Mouse (Mus musculus): ENCODE data around the gene Baz1b. TPM values are rescaled to one million over a fixed set of nuclear protein-coding genes. Genes with fewer than 3 reads are reported as not detected.

Gene Baz1b
- polyA plus RNA-seq, 1 experiment from 2014 or later = 35.3 TPM

DNA sequence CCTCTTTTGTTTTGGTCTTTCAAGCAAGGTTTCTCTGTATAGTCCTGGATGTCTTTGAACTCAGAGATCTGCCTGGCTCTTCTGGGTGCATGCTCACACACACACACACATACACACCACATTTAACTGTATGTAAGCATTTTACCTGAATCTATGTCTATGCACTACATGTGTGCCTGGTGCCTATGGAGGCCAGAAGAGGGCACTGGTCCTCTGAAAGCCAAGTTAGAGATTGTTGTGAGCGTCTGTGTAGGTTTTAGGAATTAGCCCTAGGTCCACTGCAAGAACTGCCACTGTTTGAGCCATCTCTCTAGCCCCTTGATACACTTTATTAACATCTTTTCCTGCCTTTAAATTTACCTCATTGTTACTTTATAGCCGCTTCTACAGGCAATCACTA lies 51.8 kb downstream of the Baz1b start:
- no peak overlapping the region for H3K4me3 ChIP-seq (ENCODE audit: low read length)
- no peaks in the 10 kb centered on the region for H3K4me1 ChIP-seq (replicated peaks; ENCODE audit: control insufficient read depth, insufficient read depth, low read length)
- H3K36me3 ChIP-seq (ENCODE audit: control insufficient read depth, insufficient read depth, low read length) = peaks cover 81% of the 10 kb centered on the region
- no peaks in the 10 kb centered on the region for H3K27me3 ChIP-seq (ENCODE audit: control insufficient read depth, insufficient read depth, low read depth, low read length)
- no peak overlapping the region for H3K9ac ChIP-seq (ENCODE audit: low read length)
- H3K27ac ChIP-seq (ENCODE audit: low read length) = no peak overlapping the region
- ATAC-seq (ENCODE audit: low read depth) = no peak
- 71% methylated on average over 2 of the region's 2 CpGs for WGBS
- H3K9me3 ChIP-seq (ENCODE audit: control insufficient read depth, low read length) = no peaks in the 10 kb centered on the region
- no peak overlapping the region for H3K4me2 ChIP-seq (ENCODE audit: low read depth, low read length)

- Histone ChIP-seq H3K27me3 (ENCODE audit: control insufficient read depth, insufficient read depth, low read depth, low read length) (no peaks in the 10 kb centered on the region), H3K4me1 (replicated peaks; ENCODE audit: control insufficient read depth, insufficient read depth, low read length) (no peaks in the 10 kb centered on the region), H3K4me3 (ENCODE audit: low read length) (no peak overlapping the region), H3K9me3 (ENCODE audit: control insufficient read depth, low read length) (no peaks in the 10 kb centered on the region), H3K4me2 (ENCODE audit: low read depth, low read length) (no peak overlapping the region), H3K36me3 (ENCODE audit: control insufficient read depth, insufficient read depth, low read length) (peaks cover 87% of the 10 kb centered on the region), H3K9ac (ENCODE audit: low read length) (no peak overlapping the region), H3K27ac (ENCODE audit: low read length) (no peak overlapping the region)
- 78% methylated on average over 1 of the region's 1 CpGs for WGBS
- ATAC-seq (ENCODE audit: low read depth) = no peak
Observed at GRCm38 (mm10) chr5:135241474-135241873, 54.4 kb downstream of the Baz1b start.

GRCm38 (mm10) chr5:135242136-135242535 lies 55.1 kb downstream of the Baz1b start:
- H3K9ac ChIP-seq (ENCODE audit: low read length) = no peak overlapping the region
- 84% methylated on average over 12 of the region's 12 CpGs for WGBS
- H3K27ac ChIP-seq (ENCODE audit: low read length) = no peak overlapping the region

GRCm38 (mm10) chr5:135242608-135243007 lies 55.5 kb downstream of the Baz1b start:
- peaks cover 78% of the 10 kb centered on the region for H3K36me3 ChIP-seq (ENCODE audit: control insufficient read depth, insufficient read depth, low read length)

More at GRCm38 (mm10) chr5:135242136-135242535, 55.1 kb downstream of the Baz1b start:
- no peak for ATAC-seq (ENCODE audit: low read depth)
- no peaks in the 10 kb centered on the region for H3K9me3 ChIP-seq (ENCODE audit: control insufficient read depth, low read length)
- H3K4me2 ChIP-seq (ENCODE audit: low read depth, low read length) = no peak overlapping the region
- H3K4me3 ChIP-seq (ENCODE audit: low read length) = no peak overlapping the region
- peaks cover 83% of the 10 kb centered on the region for H3K36me3 ChIP-seq (ENCODE audit: control insufficient read depth, insufficient read depth, low read length)
- no peaks in the 10 kb centered on the region for H3K27me3 ChIP-seq (ENCODE audit: control insufficient read depth, insufficient read depth, low read depth, low read length)
- no peaks in the 10 kb centered on the region for H3K4me1 ChIP-seq (replicated peaks; ENCODE audit: control insufficient read depth, insufficient read depth, low read length)

DNA sequence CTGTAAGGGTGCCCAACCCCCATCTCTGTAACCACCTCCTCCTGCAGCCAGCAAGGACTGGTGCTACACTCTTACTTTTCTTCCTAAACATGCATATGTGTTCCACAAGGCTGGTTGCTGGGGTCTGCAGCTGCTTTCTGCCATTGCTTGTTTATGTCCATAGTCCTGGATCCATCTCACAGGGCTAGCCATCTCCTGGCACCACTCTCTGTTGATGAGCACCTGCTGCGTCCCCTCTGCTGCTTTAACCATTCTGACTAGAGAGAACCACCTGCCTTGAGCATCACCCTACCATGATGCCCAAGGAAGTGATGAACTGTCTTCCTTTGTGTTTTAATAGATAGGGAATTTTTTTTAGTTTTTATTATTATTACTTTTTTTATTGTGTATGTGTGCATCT lies 56.1 kb downstream of the Baz1b start:
- WGBS = 97% methylated on average over 1 of the region's 1 CpGs

More at GRCm38 (mm10) chr5:135242608-135243007, 55.5 kb downstream of the Baz1b start:
- Histone ChIP-seq H3K4me2 (ENCODE audit: low read depth, low read length) (no peak overlapping the region), H3K27ac (ENCODE audit: low read length) (no peak overlapping the region), H3K27me3 (ENCODE audit: control insufficient read depth, insufficient read depth, low read depth, low read length) (no peaks in the 10 kb centered on the region), H3K9me3 (ENCODE audit: control insufficient read depth, low read length) (no peaks in the 10 kb centered on the region), H3K4me1 (replicated peaks; ENCODE audit: control insufficient read depth, insufficient read depth, low read length) (no peaks in the 10 kb centered on the region), H3K9ac (ENCODE audit: low read length) (no peak overlapping the region), H3K4me3 (ENCODE audit: low read length) (no peak overlapping the region)
- ATAC-seq (ENCODE audit: low read depth) = no peak
- WGBS = 94% methylated on average over 3 of the region's 3 CpGs

GRCm38 (mm10) chr5:135246531-135246930 lies 59.5 kb downstream of the Baz1b start:
- H3K27me3 ChIP-seq (ENCODE audit: control insufficient read depth, insufficient read depth, low read depth, low read length) = peaks cover 18% of the 10 kb centered on the region
- peaks cover 42% of the 10 kb centered on the region for H3K36me3 ChIP-seq (ENCODE audit: control insufficient read depth, insufficient read depth, low read length)
- 62% methylated on average over 4 of the region's 4 CpGs for WGBS

More for the DNA sequence above, 56.1 kb downstream of the Baz1b start:
- Histone ChIP-seq H3K4me1 (replicated peaks; ENCODE audit: control insufficient read depth, insufficient read depth, low read length) (no peaks in the 10 kb centered on the region), H3K9me3 (ENCODE audit: control insufficient read depth, low read length) (no peaks in the 10 kb centered on the region), H3K9ac (ENCODE audit: low read length) (no peak overlapping the region), H3K27ac (ENCODE audit: low read length) (no peak overlapping the region), H3K4me3 (ENCODE audit: low read length) (no peak overlapping the region), H3K36me3 (ENCODE audit: control insufficient read depth, insufficient read depth, low read length) (peaks cover 73% of the 10 kb centered on the region), H3K27me3 (ENCODE audit: control insufficient read depth, insufficient read depth, low read depth, low read length) (no peaks in the 10 kb centered on the region), H3K4me2 (ENCODE audit: low read depth, low read length) (no peak overlapping the region)
- no peak for ATAC-seq (ENCODE audit: low read depth)

DNA sequence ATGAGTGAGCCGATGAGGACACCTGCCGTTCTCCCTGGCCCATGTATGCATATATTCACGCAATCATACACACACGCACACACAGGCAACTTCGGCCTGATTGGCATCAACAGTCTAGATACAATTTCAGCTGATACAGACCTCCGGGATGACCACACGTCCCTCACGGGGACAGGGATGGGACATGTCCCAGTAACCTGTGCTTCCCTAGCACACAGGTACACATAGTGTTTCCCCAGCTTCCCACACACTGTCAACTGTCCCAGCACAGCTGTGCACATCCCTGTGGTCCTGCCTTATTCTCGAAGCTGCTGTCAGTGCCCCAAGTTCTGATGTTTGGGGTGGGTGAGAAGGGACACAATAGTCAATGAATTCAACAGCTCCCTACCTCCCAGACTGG lies 60.3 kb downstream of the Baz1b start:
- Histone ChIP-seq H3K36me3 (ENCODE audit: control insufficient read depth, insufficient read depth, low read length) (peaks cover 34% of the 10 kb centered on the region), H3K4me1 (replicated peaks; ENCODE audit: control insufficient read depth, insufficient read depth, low read length) (peaks cover 12% of the 10 kb centered on the region; the same call in 1 of the 2 replicates), H3K4me3 (ENCODE audit: low read length) (no peak overlapping the region), H3K27ac (ENCODE audit: low read length) (no peak overlapping the region), H3K9ac (ENCODE audit: low read length) (no peak overlapping the region), H3K27me3 (ENCODE audit: control insufficient read depth, insufficient read depth, low read depth, low read length) (peaks cover 18% of the 10 kb centered on the region), H3K4me2 (ENCODE audit: low read depth, low read length) (no peak overlapping the region), H3K9me3 (ENCODE audit: control insufficient read depth, low read length) (no peaks in the 10 kb centered on the region)
- 71% methylated on average over 9 of the region's 9 CpGs for WGBS
- ATAC-seq (ENCODE audit: low read depth) = no peak

More at GRCm38 (mm10) chr5:135246531-135246930, 59.5 kb downstream of the Baz1b start:
- peaks cover 12% of the 10 kb centered on the region; the same call in 1 of the 2 replicates for H3K4me1 ChIP-seq (replicated peaks; ENCODE audit: control insufficient read depth, insufficient read depth, low read length)
- no peak overlapping the region for H3K9ac ChIP-seq (ENCODE audit: low read length)
- no peak for ATAC-seq (ENCODE audit: low read depth)
- H3K4me3 ChIP-seq (ENCODE audit: low read length) = no peak overlapping the region
- no peak overlapping the region for H3K4me2 ChIP-seq (ENCODE audit: low read depth, low read length)
- H3K9me3 ChIP-seq (ENCODE audit: control insufficient read depth, low read length) = no peaks in the 10 kb centered on the region
- H3K27ac ChIP-seq (ENCODE audit: low read length) = no peak overlapping the region

DNA sequence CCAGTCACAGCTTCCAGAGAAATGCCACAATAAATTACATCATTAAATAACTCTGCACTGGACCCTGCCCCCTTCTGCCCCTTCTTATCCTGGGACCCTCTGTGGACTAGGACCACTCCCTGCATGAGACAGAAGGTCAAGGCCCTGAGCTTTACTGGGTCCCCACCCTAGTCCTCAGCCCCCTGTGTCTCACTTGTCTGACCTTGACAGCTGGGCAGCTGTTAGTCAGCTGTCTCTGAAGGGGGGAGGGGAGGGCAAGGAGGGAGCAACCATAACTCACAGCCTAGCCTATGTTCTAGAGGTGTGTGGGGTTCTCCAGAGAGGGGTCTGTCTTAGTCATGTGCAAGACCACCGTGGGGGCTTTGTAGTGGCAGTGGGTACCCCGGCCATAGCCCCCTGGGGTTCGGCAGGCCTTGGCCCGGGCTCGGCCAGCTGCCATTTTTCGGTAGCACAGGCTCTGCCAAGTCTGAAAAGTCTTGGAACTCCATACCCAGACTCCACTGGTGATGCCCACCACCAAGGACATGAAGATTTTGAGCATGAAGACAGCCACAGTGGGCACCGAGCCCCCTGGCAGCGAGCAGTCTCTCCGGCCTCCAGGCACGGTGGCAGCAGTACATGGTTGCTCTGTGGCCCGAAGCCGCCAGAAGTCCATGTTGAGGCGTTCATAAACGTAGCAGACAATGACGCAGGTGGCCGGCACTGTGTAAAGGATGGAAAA lies 62.1 kb downstream of the Baz1b start:
- peaks cover 21% of the 10 kb centered on the region for H3K36me3 ChIP-seq (ENCODE audit: control insufficient read depth, insufficient read depth, low read length)
- H3K27ac ChIP-seq (ENCODE audit: low read length) = no peak overlapping the region
- peaks cover 18% of the 10 kb centered on the region for H3K27me3 ChIP-seq (ENCODE audit: control insufficient read depth, insufficient read depth, low read depth, low read length)
- H3K4me3 ChIP-seq (ENCODE audit: low read length) = no peak overlapping the region
- WGBS = 78% methylated on average over 16 of the region's 16 CpGs
- H3K4me2 ChIP-seq (ENCODE audit: low read depth, low read length) = no peak overlapping the region
- ATAC-seq (ENCODE audit: low read depth) = no peak
- H3K9me3 ChIP-seq (ENCODE audit: control insufficient read depth, low read length) = no peaks in the 10 kb centered on the region
- H3K9ac ChIP-seq (ENCODE audit: low read length) = no peak overlapping the region
- H3K4me1 ChIP-seq (replicated peaks; ENCODE audit: control insufficient read depth, insufficient read depth, low read length) = peaks cover 16% of the 10 kb centered on the region

GRCm38 (mm10) chr5:135250186-135251078 lies 63.4 kb downstream of the Baz1b start:
- 2% methylated on average over 79 of the region's 92 CpGs for WGBS
- Histone ChIP-seq H3K27me3 (ENCODE audit: control insufficient read depth, insufficient read depth, low read depth, low read length) (peaks cover 18% of the 10 kb centered on the region), H3K27ac (ENCODE audit: low read length) (no peak overlapping the region), H3K4me3 (ENCODE audit: low read length) (peak overlapping the region; percentile 62), H3K4me2 (ENCODE audit: low read depth, low read length) (peak overlapping the region; percentile 99), H3K4me1 (replicated peaks; ENCODE audit: control insufficient read depth, insufficient read depth, low read length) (peaks cover 17% of the 10 kb centered on the region), H3K36me3 (ENCODE audit: control insufficient read depth, insufficient read depth, low read length) (peaks cover 10% of the 10 kb centered on the region), H3K9me3 (ENCODE audit: control insufficient read depth, low read length) (no peaks in the 10 kb centered on the region), H3K9ac (ENCODE audit: low read length) (peak overlapping the region; percentile 62)
- ATAC-seq (ENCODE audit: low read depth) = peak; percentile 67

Measured in lung, embryonic 16.5 days (tissue).